Mouse (Mus musculus) mouse trophoblast stem cell (cell line): ENCODE results near the gene Cry1.

Experiments used
- in situ Hi-C, 2 experiments: fragments of 300-500 bp; cut with MseI, MboI; formaldehyde crosslinking; loops; 2 replicates in 1 of 2; 3 replicates in 1 of 2; pipeline ENCODE4 v1.15.1; 2025

Gene Cry1

GRCm38 (mm10) chr10:85161745-85162351, 23.0 kb downstream of the Cry1 start:
- in situ Hi-C loops = no loop called here

GRCm38 (mm10) chr10:85159989-85160619, 24.8 kb downstream of the Cry1 start:
- in situ Hi-C loops = no loop called here

GRCm38 (mm10) chr10:85157451-85157850, 27.4 kb downstream of the Cry1 start:
- in situ Hi-C loops = no loop called here

GRCm38 (mm10) chr10:85154195-85154594, 30.7 kb downstream of the Cry1 start:
- in situ Hi-C loops = no loop called here

- in situ Hi-C loops = no loop called here
Observed at GRCm38 (mm10) chr10:85149226-85149625, 35.6 kb downstream of the Cry1 start.

- in situ Hi-C loops = no loop called here
Observed at GRCm38 (mm10) chr10:85146282-85146681, 38.6 kb downstream of the Cry1 start.

- in situ Hi-C loops = no loop called here
Observed at GRCm38 (mm10) chr10:85141465-85141864, 43.4 kb downstream of the Cry1 start.

GRCm38 (mm10) chr10:85136573-85136972, 48.3 kb downstream of the Cry1 start:
- in situ Hi-C loops = no loop called here

- in situ Hi-C loops = no loop called here
Observed at GRCm38 (mm10) chr10:85128453-85128852, 56.4 kb downstream of the Cry1 start.

- in situ Hi-C loops = no loop called here
Observed at GRCm38 (mm10) chr10:85127395-85128287, 57.2 kb downstream of the Cry1 start, which contains the start of gene Mterf2. Gene Mterf2 (minus strand): TSS chr10:85128027.

GRCm38 (mm10) chr10:85125184-85125583, 59.7 kb downstream of the Cry1 start:
- in situ Hi-C loops = no loop called here

- in situ Hi-C loops = no loop called here
Observed at GRCm38 (mm10) chr10:85114409-85114808, 70.5 kb downstream of the Cry1 start.

- in situ Hi-C loops = no loop called here
Observed at GRCm38 (mm10) chr10:85103085-85103885, 81.6 kb downstream of the Cry1 start.

- in situ Hi-C loops = no loop called here
Observed at GRCm38 (mm10) chr10:85102247-85103084, 82.4 kb downstream of the Cry1 start, which contains the start of the genes Fhl4 and Tmem263. Gene Fhl4 (minus strand): TSS chr10:85102495. Gene Tmem263 (plus strand): TSS chr10:85102627.

- in situ Hi-C loops = no loop called here
Observed at GRCm38 (mm10) chr10:85101841-85102240, 83.0 kb downstream of the Cry1 start.
